Mouse (Mus musculus): ENCODE measurements around the gene Pik3r2.

Gene Pik3r2

GRCm38 (mm10) chr8:70772075-70772474 is 4.4 kb downstream of the Pik3r2 start:
- no peak for DNase-seq

- DNase-seq, result no peak
Observed at GRCm38 (mm10) chr8:70771217-70771616, 5.3 kb downstream of the Pik3r2 start.

- DNase-seq, result no peak
Observed at GRCm38 (mm10) chr8:70770748-70771147, 5.8 kb downstream of the Pik3r2 start.

- no peak for DNase-seq
Observed at GRCm38 (mm10) chr8:70769858-70770257, 6.7 kb downstream of the Pik3r2 start.

DNA sequence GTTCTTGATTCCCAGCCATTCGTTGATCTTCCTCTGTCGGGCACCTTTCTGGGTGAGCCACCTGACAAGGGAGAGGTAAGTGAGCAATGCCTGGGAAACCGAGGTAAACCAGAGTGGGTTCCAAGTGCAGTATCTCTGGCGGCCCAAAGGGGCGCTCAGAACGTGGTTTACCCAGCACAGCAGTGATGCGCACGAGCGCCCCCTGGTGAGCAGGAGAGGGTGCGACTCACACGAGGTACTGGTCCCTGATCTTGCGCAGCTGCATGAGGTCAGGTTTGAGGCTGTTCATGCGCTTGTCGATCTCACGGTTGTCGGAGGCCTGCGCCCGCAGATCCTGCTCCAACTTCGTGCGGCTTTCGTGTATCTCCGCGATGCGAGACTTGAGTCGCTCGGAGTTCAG is 7.2 kb downstream of the Pik3r2 start:
- peak; percentile 95 for DNase-seq

GRCm38 (mm10) chr8:70768956-70769355 is 7.6 kb downstream of the Pik3r2 start:
- no peak for DNase-seq

DNA sequence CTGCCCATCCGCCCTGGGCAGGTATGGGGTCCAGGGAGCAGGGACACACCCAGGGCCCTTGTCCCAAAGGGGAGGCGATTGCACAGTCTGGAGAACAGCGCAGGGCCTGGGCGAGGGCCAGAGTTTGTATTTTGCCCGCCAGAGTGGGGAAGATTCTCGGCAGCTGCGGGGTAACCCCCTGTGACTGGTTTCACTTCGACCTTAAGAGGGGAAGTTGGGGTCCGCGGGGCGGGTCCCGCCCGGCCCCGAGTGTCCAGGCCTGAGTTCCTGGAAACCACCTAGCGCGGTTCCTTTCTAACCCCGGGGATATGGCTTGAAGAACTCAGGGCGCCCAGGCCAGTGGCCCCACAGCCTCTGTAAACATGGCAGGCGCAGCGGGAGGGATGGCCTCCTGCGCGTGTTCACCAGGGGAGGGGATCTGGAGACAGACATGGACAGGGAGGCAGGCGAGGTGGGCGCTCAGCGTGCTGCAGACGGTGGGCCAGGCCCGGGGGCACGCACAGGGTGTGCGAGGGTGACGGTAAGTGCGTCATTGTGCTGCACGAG is 8.2 kb downstream of the Pik3r2 start:
- DNase-seq, result no peak

GRCm38 (mm10) chr8:70767503-70767902 is 9.0 kb downstream of the Pik3r2 start:
- DNase-seq, result no peak

DNA sequence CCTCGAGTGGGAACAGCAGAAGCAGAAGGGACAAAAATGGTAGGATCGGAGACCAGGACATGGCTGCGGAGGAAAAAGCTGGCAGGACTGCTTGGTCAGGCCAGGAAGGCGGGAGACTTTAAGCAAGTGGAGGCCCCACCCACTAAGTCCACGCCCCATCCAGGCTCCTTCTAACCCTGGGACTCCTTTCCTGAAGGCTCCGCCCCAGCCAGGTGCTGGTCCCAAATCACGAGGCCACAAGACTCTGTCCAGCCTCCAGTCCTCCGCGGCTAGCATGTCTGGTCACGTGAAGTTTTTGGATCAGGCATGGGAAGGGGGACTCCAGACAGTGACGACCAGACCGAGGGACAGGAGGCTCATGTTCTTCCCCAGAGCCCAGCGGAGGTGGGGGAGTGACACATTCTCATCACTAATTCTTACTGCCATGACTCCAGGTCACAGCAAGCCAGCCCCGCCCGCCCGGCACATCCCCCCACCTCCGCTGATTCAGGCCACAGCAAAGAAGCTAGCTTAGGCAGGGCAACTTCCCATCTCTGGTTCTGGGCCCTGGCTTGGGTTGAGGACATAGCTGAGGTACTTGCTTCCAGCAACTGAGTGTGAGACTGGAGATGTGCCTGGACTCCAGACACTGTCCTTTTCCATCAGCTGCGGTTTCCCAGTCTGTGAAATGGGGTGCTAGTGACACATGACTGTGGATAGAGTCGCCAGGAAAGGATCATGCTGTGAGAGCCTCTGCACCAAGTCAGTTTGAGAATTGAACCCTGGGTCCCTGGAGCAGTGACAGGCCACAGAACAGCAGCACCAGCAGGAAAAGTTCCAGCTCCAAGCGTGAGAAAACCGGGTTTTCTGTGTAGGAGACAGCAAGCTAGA is 9.7 kb downstream of the Pik3r2 start:
- DNase-seq, result no peak

DNA sequence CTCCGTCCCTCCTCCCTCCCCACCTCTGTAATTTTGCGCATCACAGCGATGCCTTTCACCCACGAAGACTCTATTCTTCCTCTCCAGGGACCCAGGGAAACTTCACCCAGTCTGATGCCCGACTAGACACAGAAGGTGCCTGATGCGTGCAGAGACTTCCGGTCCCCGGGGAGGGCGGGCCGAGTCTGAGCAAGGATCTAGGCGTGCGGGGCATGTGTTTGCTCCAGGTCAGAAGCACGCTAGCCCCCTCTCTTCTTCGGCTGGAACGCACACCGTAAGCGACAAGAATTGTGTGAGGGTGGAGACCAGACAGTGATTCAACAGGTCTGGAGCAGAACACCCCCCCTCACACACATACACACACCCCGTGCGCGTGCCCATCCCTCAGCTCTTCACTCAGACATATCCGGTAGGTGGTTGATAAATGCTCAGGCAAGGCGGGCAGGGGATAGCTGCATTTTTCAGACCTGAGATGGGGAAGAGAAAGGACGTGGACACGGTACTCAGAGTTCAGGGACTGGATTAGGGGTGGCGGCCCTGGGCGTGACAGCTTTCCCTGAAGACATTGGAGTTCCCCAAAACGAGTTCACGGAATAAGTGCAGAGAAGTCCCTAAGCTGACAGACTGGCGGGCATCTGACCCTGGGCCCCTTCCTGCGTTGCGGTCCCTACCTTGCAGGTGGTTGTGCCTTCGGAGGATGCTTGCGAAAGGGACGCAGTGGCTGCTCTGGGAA is 10.5 kb downstream of the Pik3r2 start:
- DNase-seq, result no peak

DNA sequence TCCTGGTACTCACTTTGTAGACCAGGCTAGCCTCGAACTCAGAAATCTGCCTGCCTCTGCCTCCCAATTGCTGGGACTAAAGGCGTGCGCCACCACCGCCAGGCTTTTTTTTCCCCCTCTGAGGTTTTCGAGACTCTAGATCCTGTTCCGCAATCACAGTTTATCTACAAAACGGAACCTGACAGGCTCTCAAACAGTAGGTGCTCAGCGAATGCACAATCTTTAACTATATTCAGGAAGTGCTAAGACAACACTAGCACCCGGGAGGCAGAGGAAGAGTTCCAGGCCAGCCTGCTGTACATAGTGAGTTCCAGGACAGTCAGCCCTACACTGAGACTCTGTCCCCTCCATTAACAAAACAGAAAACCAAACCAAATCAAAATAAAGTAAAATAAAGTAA is 11.2 kb downstream of the Pik3r2 start:
- no peak for DNase-seq

DNA sequence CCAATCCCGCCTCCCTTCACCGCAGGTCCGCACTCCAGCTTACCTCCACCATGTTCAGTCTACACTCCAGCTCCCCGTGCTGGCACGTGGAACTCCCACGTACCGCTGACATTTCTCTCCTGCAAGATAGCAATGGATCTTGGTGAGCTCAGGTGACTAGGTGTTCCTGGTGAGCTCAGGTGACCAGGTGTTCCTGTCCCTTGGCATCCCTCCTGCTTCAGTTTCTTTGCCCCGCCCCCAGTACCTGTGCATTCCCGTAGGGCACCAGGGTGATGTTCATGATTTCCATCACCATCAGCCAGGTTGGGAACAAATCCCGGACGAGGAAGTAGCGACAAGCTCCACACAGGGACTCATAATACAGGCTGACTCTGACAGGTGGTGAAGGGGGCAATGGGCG is 11.8 kb downstream of the Pik3r2 start:
- no peak for DNase-seq

DNA sequence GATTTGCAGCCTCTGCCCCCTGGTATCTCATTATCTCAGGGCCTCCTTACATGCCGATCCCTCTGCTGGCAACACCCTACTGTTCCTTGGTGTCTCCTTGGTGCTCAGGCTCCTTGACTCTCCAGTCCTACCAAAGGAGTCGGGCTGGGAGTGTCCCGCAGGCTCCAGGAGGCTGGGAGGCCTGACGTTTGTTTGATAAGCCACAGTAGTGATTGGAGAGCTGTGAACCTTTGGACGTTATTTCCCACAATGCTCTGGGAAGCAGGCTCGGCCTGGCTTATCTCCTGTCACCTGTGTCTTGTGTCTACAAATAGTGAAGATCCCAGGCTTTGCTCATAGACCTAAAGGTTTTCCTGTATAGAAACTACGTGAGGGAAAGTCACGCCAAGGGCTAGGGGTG is 12.5 kb downstream of the Pik3r2 start:
- DNase-seq, result no peak

DNA sequence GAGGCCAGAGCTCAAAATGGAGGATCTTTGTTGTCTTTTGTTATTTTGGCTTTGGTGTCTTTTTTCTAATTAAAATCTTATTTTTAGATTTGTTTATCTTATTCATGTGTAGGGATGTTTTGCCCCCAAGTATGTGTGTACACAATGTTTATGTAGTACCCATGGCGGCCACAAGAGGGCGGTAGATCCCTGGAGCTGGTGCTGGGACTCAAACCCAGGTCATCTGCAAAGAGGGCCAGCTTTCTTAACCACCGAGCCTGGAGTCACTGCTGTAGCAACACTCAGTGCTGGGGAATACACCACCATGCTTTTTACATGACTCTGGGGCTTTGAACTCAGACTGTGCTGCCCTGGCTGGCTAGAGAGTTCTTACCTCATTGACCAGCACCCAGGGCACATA is 13.2 kb downstream of the Pik3r2 start:
- DNase-seq, result no peak

- no peak for DNase-seq
Observed at GRCm38 (mm10) chr8:70762118-70762517, 14.4 kb downstream of the Pik3r2 start.

- peak; percentile 99 for DNase-seq
Observed at GRCm38 (mm10) chr8:70760775-70761406, 15.6 kb downstream of the Pik3r2 start, which contains the start of gene Mpv17l2. TSS of gene Mpv17l2 (minus strand) at chr8:70760946.

DNA sequence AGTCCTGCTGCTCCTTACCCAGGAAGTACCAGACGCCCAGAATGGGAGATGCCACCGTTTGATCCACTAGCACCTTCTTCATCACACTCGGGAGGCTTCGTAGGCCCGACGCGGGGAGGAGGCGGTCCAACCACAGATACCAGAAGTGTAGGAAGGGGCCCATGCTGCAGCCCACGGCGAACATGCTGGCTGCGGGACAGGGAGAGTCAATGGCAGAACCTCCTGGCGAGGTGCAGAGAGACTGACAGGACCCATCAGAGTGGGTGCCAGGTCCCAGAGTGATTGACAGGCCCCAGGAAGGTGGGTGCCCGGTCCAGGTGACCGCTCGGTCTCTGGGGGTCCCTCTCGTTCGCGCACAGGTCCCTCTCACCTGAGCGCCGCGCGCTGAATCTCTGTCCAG is 16.2 kb downstream of the Pik3r2 start:
- DNase-seq, result no peak

- DNase-seq, result no peak
Observed at GRCm38 (mm10) chr8:70758616-70759561, 17.6 kb downstream of the Pik3r2 start.

DNA sequence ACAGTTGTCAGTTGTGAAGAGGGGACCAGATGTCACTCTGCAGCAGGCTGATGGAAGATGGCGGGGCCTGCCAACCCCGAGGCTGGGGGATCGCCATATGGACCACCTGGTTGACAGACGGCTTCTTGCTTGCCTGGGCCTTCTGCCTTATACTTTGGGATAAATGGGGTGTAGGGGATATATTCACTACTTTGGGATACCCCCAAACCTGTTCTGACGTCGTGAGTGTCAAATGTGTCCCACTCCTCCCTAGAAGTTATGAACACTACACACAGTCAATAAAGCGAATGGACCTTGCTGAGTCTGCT is 18.3 kb downstream of the Pik3r2 start:
- DNase-seq, result no peak

DNA sequence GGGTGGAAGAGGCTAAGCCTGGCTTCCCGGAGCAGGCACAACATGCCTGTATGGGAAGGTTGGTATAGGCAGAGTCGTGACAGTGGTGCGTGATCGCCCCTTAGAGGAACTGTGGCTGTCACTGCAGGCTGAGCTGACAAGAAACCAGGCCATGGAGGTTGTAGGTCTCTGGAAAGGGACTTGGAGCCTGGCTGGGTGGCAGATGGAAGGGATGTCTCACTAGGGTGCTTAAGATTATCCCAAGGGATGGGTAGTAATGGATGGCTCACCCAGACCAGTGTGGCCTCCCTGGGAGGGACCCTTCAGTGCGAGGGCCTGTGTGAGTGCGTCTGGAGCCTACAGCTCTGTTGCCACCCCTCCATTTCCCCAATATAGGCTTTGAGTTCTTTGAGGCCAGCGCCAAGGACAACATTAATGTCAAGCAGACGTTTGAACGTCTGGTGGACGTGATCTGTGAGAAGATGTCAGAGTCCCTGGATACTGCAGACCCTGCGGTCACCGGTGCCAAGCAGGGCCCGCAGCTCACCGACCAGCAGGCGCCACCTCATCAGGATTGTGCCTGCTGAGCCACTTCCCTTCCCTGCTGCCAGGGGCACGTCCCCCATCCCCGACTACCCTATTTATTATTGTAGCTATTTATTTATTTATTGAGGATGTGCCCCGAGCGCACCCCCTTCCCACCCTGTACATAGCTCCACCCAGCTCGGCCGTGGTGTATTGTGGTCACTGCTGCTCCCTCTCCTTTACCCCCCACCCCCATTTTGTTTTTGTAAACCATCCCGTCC is 18.8 kb downstream of the Pik3r2 start:
- DNase-seq, result no peak

GRCm38 (mm10) chr8:70756476-70757040 is 20.0 kb downstream of the Pik3r2 start:
- peak; percentile 2 for DNase-seq

All from right cerebral cortex, adult 18-20 months (tissue).